Mouse (Mus musculus) C2C12 (cell line): ENCODE data around the gene S100a4. TPM values are rescaled to one million over a fixed set of nuclear protein-coding genes. Genes with fewer than 3 reads are reported as not detected.

Source experiments
- H3K27me3 ChIP-seq: one replicate; pipeline ENCODE4 v1.6.1; 2011; ENCODE audit not compliant: control insufficient read depth, insufficient read depth, insufficient read length
- H3K36me3 ChIP-seq: one replicate; pipeline ENCODE4 v1.6.1; 2011; ENCODE audit not compliant: control insufficient read depth, insufficient read depth
- H3K4me3 ChIP-seq: one replicate; pipeline ENCODE4 v1.5.1; 2011; ENCODE audit warnings: mild to moderate bottlenecking, control low read depth; ENCODE audit not compliant: poor library complexity, insufficient read depth, severe bottlenecking
- H3K79me2 ChIP-seq: one replicate; pipeline ENCODE4 v1.6.1; 2011; ENCODE audit not compliant: control insufficient read depth, insufficient read depth
- H3K79me3 ChIP-seq: one replicate; pipeline ENCODE4 v1.6.1; 2011; ENCODE audit warnings: low read depth, control low read depth
- H3ac ChIP-seq: one replicate; pipeline ENCODE3; 2011; ENCODE audit warnings: low read depth; ENCODE audit not compliant: control insufficient read depth, insufficient read length
- CEBPB ChIP-seq: IDR thresholded peaks from one replicate; pipeline ENCODE4 v1.6.1; 2011; ENCODE audit warnings: low read depth, mild to moderate bottlenecking, control low read depth, moderate library complexity
- CTCF ChIP-seq: IDR thresholded peaks from one replicate; pipeline ENCODE4 v1.5.1; 2011; ENCODE audit not compliant: control insufficient read depth, insufficient read depth, insufficient read length
- FOSL1 ChIP-seq: IDR thresholded peaks from one replicate; pipeline ENCODE4 v1.8.0; 2011; ENCODE audit warnings: mild to moderate bottlenecking, low read length; ENCODE audit not compliant: poor library complexity, insufficient read depth, severe bottlenecking
- MAX ChIP-seq: IDR thresholded peaks from one replicate; pipeline ENCODE4 v1.6.1; 2011; ENCODE audit warnings: mild to moderate bottlenecking, control low read depth
- MYOD1 ChIP-seq: IDR thresholded peaks from one replicate; pipeline ENCODE4 v1.6.1; 2011; ENCODE audit warnings: low read depth; ENCODE audit not compliant: control insufficient read depth, insufficient read length
- MYOG ChIP-seq: IDR thresholded peaks from one replicate; pipeline ENCODE4 v1.6.1; 2011; ENCODE audit not compliant: control insufficient read depth, insufficient read length; ENCODE audit errors: extremely low read depth
- USF1 ChIP-seq: IDR thresholded peaks from one replicate; pipeline ENCODE4 v1.6.1; 2011; ENCODE audit warnings: low read depth, mild to moderate bottlenecking, control low read depth, moderate library complexity
- polyA plus RNA-seq: library from polyadenylated mRNA; unstranded; fragments of >200 nt; fragmentation: generic; extraction: Trizol; gene quantifications from one replicate; pipeline ENCODE4 v1.2.1, GENCODE M21; 2012; ENCODE audit warnings: missing spikeins

The S100a4 gene
- polyA plus RNA-seq, 1 experiment: 11,980 TPM

DNA sequence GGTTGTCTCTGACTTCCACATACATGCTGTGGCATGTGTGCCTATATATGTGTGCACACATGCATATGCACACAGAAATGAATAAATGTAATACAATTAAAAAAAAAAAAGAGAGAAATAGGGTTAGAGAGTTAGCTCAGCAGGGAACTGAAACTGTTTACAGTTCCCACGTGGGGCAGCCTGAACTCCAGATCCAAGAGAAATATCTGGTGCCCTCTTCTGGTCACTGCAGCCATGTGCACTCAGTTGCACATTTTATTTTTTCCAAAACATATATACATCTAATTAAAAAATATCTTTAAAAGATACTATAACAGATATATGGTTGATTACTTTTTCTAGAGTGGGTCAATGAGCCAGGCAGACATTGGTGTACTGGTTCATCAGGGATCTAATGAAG is 14.0 kb downstream of the S100a4 start:
- H3K79me3 ChIP-seq: peaks cover 29% of the 10 kb centered on the region
- no peak for TF ChIP-seq CEBPB
- TF ChIP-seq MAX: peak; percentile 83
- peak; percentile 48 for TF ChIP-seq USF1
- no peak overlapping the region for H3K4me3 ChIP-seq
- H3K79me2 ChIP-seq: peaks cover 41% of the 10 kb centered on the region
- H3K36me3 ChIP-seq: peaks cover 50% of the 10 kb centered on the region
- H3K27me3 ChIP-seq: no peaks in the 10 kb centered on the region
- H3ac ChIP-seq: no peak overlapping the region

DNA sequence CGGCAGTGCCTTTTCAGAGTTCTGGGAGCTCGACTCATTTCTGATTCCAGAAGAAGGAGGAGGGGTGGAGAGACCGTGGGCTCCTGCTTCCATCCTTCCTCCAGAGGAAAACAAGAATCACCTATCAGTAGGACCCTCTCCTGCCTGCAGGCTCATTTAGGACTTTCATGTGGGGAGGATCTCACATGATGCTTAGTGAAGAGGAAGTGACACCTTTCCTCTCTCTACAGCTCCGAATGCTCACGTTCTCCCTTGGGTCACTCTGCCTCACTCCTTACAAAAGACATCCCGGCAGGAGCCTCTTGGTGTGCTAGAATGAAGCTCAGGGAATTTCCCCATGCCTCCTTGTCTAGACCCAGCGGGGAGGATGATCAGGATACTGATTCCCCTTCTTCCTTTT is 18.0 kb downstream of the S100a4 start:
- no peaks in the 10 kb centered on the region for H3K79me3 ChIP-seq
- no peaks in the 10 kb centered on the region for H3K27me3 ChIP-seq
- TF ChIP-seq MYOD1: no peak
- TF ChIP-seq MAX: no peak
- no peak for TF ChIP-seq USF1
- TF ChIP-seq FOSL1: no peak
- no peak for TF ChIP-seq MYOG
- TF ChIP-seq CTCF: no peak
- TF ChIP-seq CEBPB: no peak
- H3K36me3 ChIP-seq: peaks cover 28% of the 10 kb centered on the region
- no peak overlapping the region for H3K4me3 ChIP-seq
- peaks cover 4% of the 10 kb centered on the region for H3K79me2 ChIP-seq
- H3ac ChIP-seq: no peak overlapping the region

GRCm38 (mm10) chr3:90623435-90624071 is 20.0 kb downstream of the S100a4 start:
- Histone ChIP-seq H3K79me2 (no peaks in the 10 kb centered on the region), H3K27me3 (no peaks in the 10 kb centered on the region), H3ac (no peak overlapping the region), H3K79me3 (no peaks in the 10 kb centered on the region), H3K4me3 (no peak overlapping the region), H3K36me3 (peaks cover 15% of the 10 kb centered on the region)
- TF ChIP-seq MYOG (no peak), MAX (no peak), MYOD1 (no peak), CEBPB (no peak), CTCF (no peak), USF1 (no peak), FOSL1 (no peak)

DNA sequence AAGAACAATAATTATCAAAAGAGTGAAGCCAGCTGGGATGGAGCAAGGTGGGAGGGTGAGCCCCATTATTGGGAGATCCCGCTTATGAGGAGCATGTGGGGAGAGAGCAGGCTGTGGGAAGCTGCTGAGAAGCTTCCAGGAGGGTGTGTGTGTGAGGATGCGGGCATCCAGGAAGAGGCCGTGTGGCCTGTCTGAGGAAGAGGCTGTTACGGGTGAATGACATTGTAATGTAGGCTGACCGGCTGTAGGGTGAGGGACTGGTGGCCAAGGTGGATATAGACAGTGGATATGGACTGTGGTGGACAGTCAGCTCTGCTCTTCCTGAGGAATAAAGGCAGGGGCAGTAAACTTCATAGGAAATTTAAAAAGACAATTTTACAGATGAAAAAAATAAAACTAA is 21.9 kb downstream of the S100a4 start:
- no peak for TF ChIP-seq MAX
- TF ChIP-seq FOSL1: no peak
- TF ChIP-seq MYOD1: no peak
- no peak for TF ChIP-seq CEBPB
- no peak for TF ChIP-seq MYOG
- TF ChIP-seq CTCF: no peak
- TF ChIP-seq USF1: no peak

GRCm38 (mm10) chr3:90626266-90627021 is 22.9 kb downstream of the S100a4 start:
- Histone ChIP-seq H3K27me3 (no peaks in the 10 kb centered on the region), H3ac (no peak overlapping the region), H3K4me3 (no peak overlapping the region), H3K79me2 (no peaks in the 10 kb centered on the region), H3K79me3 (no peaks in the 10 kb centered on the region), H3K36me3 (peaks cover 4% of the 10 kb centered on the region)
- TF ChIP-seq CEBPB (no peak), USF1 (no peak), CTCF (no peak), MYOD1 (no peak), MYOG (no peak), FOSL1 (no peak), MAX (no peak)

More for the DNA sequence above, 21.9 kb downstream of the S100a4 start:
- H3ac ChIP-seq: no peak overlapping the region
- no peak overlapping the region for H3K4me3 ChIP-seq
- no peaks in the 10 kb centered on the region for H3K27me3 ChIP-seq
- peaks cover 4% of the 10 kb centered on the region for H3K36me3 ChIP-seq
- no peaks in the 10 kb centered on the region for H3K79me3 ChIP-seq
- H3K79me2 ChIP-seq: no peaks in the 10 kb centered on the region

GRCm38 (mm10) chr3:90627366-90627765 is 23.8 kb downstream of the S100a4 start:
- no peak for TF ChIP-seq USF1
- no peak for TF ChIP-seq MAX
- no peak for TF ChIP-seq MYOG
- no peak for TF ChIP-seq CEBPB
- TF ChIP-seq FOSL1: no peak
- TF ChIP-seq CTCF: no peak
- no peak for TF ChIP-seq MYOD1
- H3K79me3 ChIP-seq: no peaks in the 10 kb centered on the region
- H3ac ChIP-seq: no peak overlapping the region
- no peaks in the 10 kb centered on the region for H3K27me3 ChIP-seq
- peaks cover 4% of the 10 kb centered on the region for H3K36me3 ChIP-seq
- no peak overlapping the region for H3K4me3 ChIP-seq
- no peaks in the 10 kb centered on the region for H3K79me2 ChIP-seq
